Mouse (Mus musculus) midbrain, embryonic 11.5 days (tissue): Measurements from ENCODE around the gene Clec2i. TPM values are rescaled to one million over a fixed set of nuclear protein-coding genes. Genes with fewer than 3 reads are reported as not detected.
"Not testable (repeated sequence)": the region's sequence is repeated elsewhere in the genome, so short reads cannot be mapped to it uniquely, and the experiment has no call there.

ENCODE experiments used
- ATAC-seq: fragments of 200-750 bp; cut with Nextera tagmentation; 2 replicates; pipeline ENCODE4 v1.8.0; 2017; ENCODE audit warnings: moderate TSS enrichment, moderate library complexity; ENCODE audit not compliant: low FRiP score
- DNase-seq: peaks from one replicate; pipeline ENCODE4 v3.0.0; 2015; ENCODE audit warnings: low spot score; ENCODE audit errors: missing footprints
- H3K27ac ChIP-seq: fragments of 300-500 bp; sonication (generic); 2 replicates; pipeline ENCODE4 v1.5.1; 2014; ENCODE audit warnings: low read depth, low read length
- H3K27me3 ChIP-seq: fragments of 300-500 bp; sonication (generic); 2 replicates; pipeline ENCODE4 v1.6.1; 2014; ENCODE audit warnings: mild to moderate bottlenecking, low read length, moderate library complexity, mixed read lengths; ENCODE audit not compliant: control insufficient read depth, insufficient read depth
- H3K36me3 ChIP-seq: fragments of 300-500 bp; sonication (generic); 2 replicates; pipeline ENCODE4 v1.6.1; 2014; ENCODE audit warnings: mild to moderate bottlenecking, low read length, moderate library complexity, mixed read lengths; ENCODE audit not compliant: control insufficient read depth, insufficient read depth
- H3K4me1 ChIP-seq: fragments of 300-500 bp; sonication (generic); 2 replicates; pipeline ENCODE4 v1.6.1; 2014; ENCODE audit warnings: low read length; ENCODE audit not compliant: control insufficient read depth, insufficient read depth
- H3K4me2 ChIP-seq: fragments of 300-500 bp; sonication (generic); 2 replicates; pipeline ENCODE4 v1.6.1; 2014; ENCODE audit warnings: mild to moderate bottlenecking, moderate library complexity
- H3K4me3 ChIP-seq: fragments of 300-500 bp; sonication (generic); 2 replicates; pipeline ENCODE4 v1.5.1; 2014; ENCODE audit warnings: low read depth, low read length
- H3K9ac ChIP-seq: fragments of 300-500 bp; sonication (generic); 2 replicates; pipeline ENCODE4 v1.6.1; 2014; ENCODE audit warnings: low read length
- H3K9me3 ChIP-seq: fragments of 300-500 bp; sonication (generic); 2 replicates; pipeline ENCODE4 v1.6.1; 2016; ENCODE audit warnings: low read length; ENCODE audit not compliant: control insufficient read depth
- WGBS: fragments of 180-500 bp; shearing (Covaris S2); extraction: QIAGEN DNeasy Blood & Tissue Kit; methylation state at CpG from one replicate; pipeline ENCODE4 v1.1.7; 2014; 5-methylcytosine and 5-hydroxymethylcytosine counted together
- polyA plus RNA-seq: library from polyadenylated mRNA; unstranded; fragments of >200 nt; fragmentation: Nextera tagmentation; extraction: Ambion mirVana; gene quantifications from 2 replicates; pipeline ENCODE4 v1.2.1, GENCODE M21; 2014

Clec2i gene
- polyA plus RNA-seq, 1 experiment from 2014 or later: not detected

- 70% methylated on average over 2 of the region's 2 CpGs for WGBS
- Histone ChIP-seq H3K9ac (no peak within 1 kb of the TSS), H3K4me2 (no peak within 1 kb of the TSS), H3K4me3 (no peak within 1 kb of the TSS), H3K36me3 (no peaks in the 10 kb centered on the region), H3K9me3 (no peaks in the 10 kb centered on the region), H3K27me3 (no peaks in the 10 kb centered on the region), H3K4me1 (no peaks in the 10 kb centered on the region), H3K27ac (no peak within 1 kb of the TSS)
- no peak for ATAC-seq
- DNase-seq: no peak
These were observed 3.6 kb downstream of the Clec2i start, which contains the start of gene BC035044 for GRCm38 (mm10) chr6:128890948-128891355. Gene BC035044, minus strand, starts transcription at chr6:128891126.

GRCm38 (mm10) chr6:128895404-128896001, 8.1 kb downstream of the Clec2i start:
- Histone ChIP-seq H3K9ac (no peak overlapping the region), H3K27ac (no peak overlapping the region), H3K4me3 (no peak overlapping the region), H3K36me3 (no peaks in the 10 kb centered on the region), H3K4me2 (no peak overlapping the region), H3K4me1 (no peaks in the 10 kb centered on the region), H3K27me3 (no peaks in the 10 kb centered on the region), H3K9me3 (no peaks in the 10 kb centered on the region)
- ATAC-seq (no peak), DNase-seq (no peak)
- WGBS: 89% methylated on average over 3 of the region's 3 CpGs

DNA sequence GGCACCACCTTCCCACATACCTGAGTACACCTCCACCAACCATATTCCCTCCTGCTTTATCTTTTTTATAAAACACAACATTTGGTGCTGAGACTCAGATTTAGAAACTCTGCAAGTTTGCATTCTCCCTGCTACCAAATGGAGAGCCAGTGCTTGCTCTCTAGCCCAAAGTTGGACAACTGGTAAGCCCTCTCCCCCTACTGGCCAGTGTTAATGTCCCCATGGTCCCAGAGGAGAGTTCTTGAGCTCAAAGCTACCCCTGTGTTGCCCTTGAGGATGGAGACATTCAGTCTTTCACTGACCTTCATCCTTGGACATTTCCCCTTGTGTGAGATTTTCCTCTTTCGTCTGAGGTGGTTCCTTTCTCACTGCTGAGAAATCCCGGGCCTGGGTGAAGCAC, 12.7 kb downstream of the Clec2i start:
- no peaks in the 10 kb centered on the region for H3K4me1 ChIP-seq
- WGBS: 86% methylated on average over 2 of the region's 2 CpGs
- H3K4me3 ChIP-seq: no peak overlapping the region
- DNase-seq (no peak), ATAC-seq (no peak)
- H3K27me3 ChIP-seq: no peaks in the 10 kb centered on the region
- no peak overlapping the region for H3K27ac ChIP-seq
- no peak overlapping the region for H3K9ac ChIP-seq
- no peak overlapping the region for H3K4me2 ChIP-seq
- no peaks in the 10 kb centered on the region for H3K9me3 ChIP-seq
- no peaks in the 10 kb centered on the region for H3K36me3 ChIP-seq

GRCm38 (mm10) chr6:128900796-128901552, 13.6 kb downstream of the Clec2i start:
- not testable (repeated sequence) for DNase-seq, H3K9ac ChIP-seq, H3K27me3 ChIP-seq, H3K4me1 ChIP-seq, H3K4me3 ChIP-seq, H3K9me3 ChIP-seq, H3K27ac ChIP-seq, H3K4me2 ChIP-seq, ATAC-seq, H3K36me3 ChIP-seq
- 92% methylated on average over 6 of the region's 6 CpGs for WGBS

DNA sequence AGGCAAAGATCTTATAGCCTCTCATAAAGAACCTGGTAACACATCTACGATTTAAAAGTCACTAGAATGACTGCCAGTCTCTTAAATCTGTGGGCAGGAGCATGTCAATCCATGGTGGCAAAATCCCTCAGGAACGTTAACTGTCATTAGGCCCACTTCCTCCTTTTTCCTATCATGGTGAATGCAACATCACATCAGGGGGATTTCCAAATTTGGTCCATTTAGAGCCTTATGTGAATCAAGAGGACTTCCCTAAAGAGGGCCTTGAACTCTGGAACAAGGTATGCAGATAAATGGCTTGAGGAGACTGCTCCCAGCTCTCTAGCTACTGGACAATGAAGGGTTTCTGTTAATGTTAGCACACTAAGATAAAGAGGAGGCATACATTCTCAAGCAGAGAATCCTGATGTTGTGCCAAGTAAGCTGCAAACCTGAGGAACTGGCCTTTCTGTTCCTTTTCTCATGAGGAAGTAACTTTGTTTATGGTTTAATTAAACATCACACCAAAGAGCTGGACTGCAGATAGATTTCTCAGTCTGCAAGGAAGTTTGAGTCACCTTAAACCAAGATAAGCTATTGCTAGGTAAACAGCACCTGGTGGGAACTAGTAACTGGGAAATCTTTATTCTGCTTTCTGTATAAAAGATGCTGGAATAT, 26.3 kb downstream of the Clec2i start:
- no peak overlapping the region for H3K4me3 ChIP-seq
- WGBS: 84% methylated on average over 2 of the region's 2 CpGs
- H3K4me2 ChIP-seq: no peak overlapping the region
- ATAC-seq (no peak), DNase-seq (no peak)
- H3K9me3 ChIP-seq: no peaks in the 10 kb centered on the region
- H3K9ac ChIP-seq: no peak overlapping the region
- no peaks in the 10 kb centered on the region for H3K4me1 ChIP-seq
- H3K36me3 ChIP-seq: no peaks in the 10 kb centered on the region
- H3K27me3 ChIP-seq: no peaks in the 10 kb centered on the region
- H3K27ac ChIP-seq: no peak overlapping the region

- no peak for ATAC-seq
- Histone ChIP-seq H3K36me3 (no peaks in the 10 kb centered on the region), H3K27me3 (no peaks in the 10 kb centered on the region), H3K27ac (no peak overlapping the region), H3K4me1 (no peaks in the 10 kb centered on the region), H3K9me3 (no peaks in the 10 kb centered on the region), H3K4me3 (no peak overlapping the region), H3K9ac (no peak overlapping the region), H3K4me2 (no peak overlapping the region)
- 80% methylated on average over 2 of the region's 2 CpGs for WGBS
- DNase-seq: no peak
These were observed 29.9 kb downstream of the Clec2i start for GRCm38 (mm10) chr6:128917322-128917721.

- ATAC-seq: no peak
- H3K4me2 ChIP-seq: no peak overlapping the region
- no peaks in the 10 kb centered on the region for H3K9me3 ChIP-seq
These were observed 45.7 kb downstream of the Clec2i start for GRCm38 (mm10) chr6:128933050-128933449.

DNA sequence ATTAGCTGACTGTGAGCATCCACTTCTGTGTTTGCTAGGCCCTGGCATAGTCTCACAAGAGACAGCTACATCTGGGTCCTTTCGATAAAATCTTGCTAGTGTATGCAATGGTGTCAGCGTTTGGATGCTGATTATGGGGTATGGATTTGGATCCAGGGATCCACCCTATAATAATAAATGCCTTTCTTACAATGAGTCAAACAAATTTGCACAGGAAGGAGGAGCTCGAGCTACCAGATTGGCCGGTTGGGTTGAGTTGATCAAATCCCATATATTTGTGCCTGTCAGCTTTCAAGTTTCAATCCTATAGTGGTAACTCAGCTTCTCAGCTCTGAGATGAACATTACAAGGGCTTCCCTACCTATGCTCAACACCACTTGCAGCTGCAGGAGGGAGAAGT, 46.7 kb downstream of the Clec2i start, which contains the start of gene Clec2g:
Gene Clec2g (plus strand): TSS at position 301 of the 400 bp plus-strand sequence.
- H3K27ac ChIP-seq, H3K4me2 ChIP-seq, H3K36me3 ChIP-seq, H3K4me1 ChIP-seq, H3K27me3 ChIP-seq, H3K4me3 ChIP-seq, DNase-seq, H3K9me3 ChIP-seq, H3K9ac ChIP-seq, ATAC-seq: not testable (repeated sequence)
- WGBS: 93% methylated on average over 4 of the region's 4 CpGs

More at GRCm38 (mm10) chr6:128933050-128933449, 45.7 kb downstream of the Clec2i start:
- DNase-seq: no peak
- Histone ChIP-seq H3K4me1 (no peaks in the 10 kb centered on the region), H3K4me3 (no peak overlapping the region), H3K36me3 (no peaks in the 10 kb centered on the region), H3K27ac (no peak overlapping the region), H3K9ac (no peak overlapping the region), H3K27me3 (no peaks in the 10 kb centered on the region)
- 87% methylated on average over 2 of the region's 2 CpGs for WGBS
